Comparison of ENCODE assay signal across 8 mouse cellular contexts in genomic region chr5:108903134-108903923, GRCm38 (mm10). TPM values are rescaled to one million over a fixed set of nuclear protein-coding genes. Genes with fewer than 3 reads are reported as not detected.
A peak's percentile ranks its signal among the peaks of the same experiment; 100 is the strongest.
DNase-seq lines count a peak whose midpoint lies in the region; ATAC-seq lines count a peak whose summit lies in the region.
"Not testable (repeated sequence)": the region's sequence is repeated elsewhere in the genome, so short reads cannot be mapped to it uniquely, and the experiment has no call there.

No protein-coding gene starts in this region.

- ATAC-seq in cerebellum, adult (ENCODE audit: insufficient number of reproducible peaks, low FRiP score, low TSS enrichment) = peak; percentile 97
- ATAC-seq in forebrain, embryonic 11.5 days (replicated peaks; ENCODE audit: low FRiP score) = peak; percentile 98
- ATAC-seq in heart, embryonic 13.5 days (ENCODE audit: extremely low read depth, insufficient number of reproducible peaks, low FRiP score, low TSS enrichment) = peak; percentile 80
- peak; percentile 99 for ATAC-seq in megakaryocyte, adult 5-6 weeks (ENCODE audit: poor library complexity, severe bottlenecking)

- not testable (repeated sequence) for H3K9ac ChIP-seq in forebrain, embryonic 11.5 days (ENCODE audit: low read length)
- H3K9ac ChIP-seq in heart, embryonic 13.5 days = peak overlapping the region; percentile 56; the same call in 1 of the 2 replicates

- not testable (repeated sequence) for H3K4me1 ChIP-seq in forebrain, embryonic 11.5 days (replicated peaks; ENCODE audit: control insufficient read depth, insufficient read depth, low read length); heart, embryonic 13.5 days

- H3K9me3 ChIP-seq in forebrain, embryonic 11.5 days (ENCODE audit: control insufficient read depth, low read length); heart, embryonic 13.5 days: not testable (repeated sequence)

- H3K4me3 ChIP-seq in forebrain, embryonic 11.5 days (ENCODE audit: low read depth, low read length) = not testable (repeated sequence)
- peak overlapping the region; percentile 43 for H3K4me3 ChIP-seq in heart, embryonic 13.5 days

- intact Hi-C loops in left cerebral cortex, postnatal 36 days (cut with DNase I) = not testable (repeated sequence)

- not testable (repeated sequence) for H3K27me3 ChIP-seq in forebrain, embryonic 11.5 days (ENCODE audit: control insufficient read depth, insufficient read depth, low read length); heart, embryonic 13.5 days (replicated peaks)

- DNase-seq in forebrain, embryonic 11.5 days (ENCODE audit: low spot score) = peak; percentile 44
- peak; percentile 52 for DNase-seq in kidney, adult 18-20 months
- DNase-seq in left cerebral cortex, postnatal 36 days (ENCODE audit: low spot score in 2 of 2) = peak; percentile 16 to 30
- DNase-seq in retina, postnatal 1 day = peak; percentile 3
- peak; percentile 3 for DNase-seq in urinary bladder, postnatal 14 days (ENCODE audit: low spot score)

- H3K36me3 ChIP-seq in forebrain, embryonic 11.5 days (ENCODE audit: control insufficient read depth, insufficient read depth, low read length); heart, embryonic 13.5 days: not testable (repeated sequence)

- H3K4me2 ChIP-seq in forebrain, embryonic 11.5 days (ENCODE audit: low read depth, low read length, severe bottlenecking) = peak overlapping the region; percentile 33; the same call in 1 of the 2 replicates
- H3K4me2 ChIP-seq in heart, embryonic 13.5 days = peak overlapping the region; percentile 64

- 8% methylated on average over 19 of the region's 65 CpGs for WGBS in forebrain, embryonic 11.5 days
- WGBS in heart, embryonic 13.5 days = 1% methylated on average over 30 of the region's 65 CpGs

- not testable (repeated sequence) for H3K27ac ChIP-seq in forebrain, embryonic 11.5 days (ENCODE audit: low read depth, low read length); heart, embryonic 13.5 days (replicated peaks)

RNA-seq across cellular contexts. Expression of gene Vmn2r9, which starts 50.9 kb away (rescaled TPM):
- not detected in 2 replicates for polyA plus RNA-seq in forebrain, embryonic 11.5 days (2014; fragmentation: Nextera tagmentation; extraction: Ambion mirVana)
- polyA plus RNA-seq in heart, embryonic 13.5 days (2015; fragmentation: Nextera tagmentation; extraction: Ambion mirVana) = not detected in 2 replicates
- not detected for total RNA-seq in left cerebral cortex, postnatal 36 days (2021)
- not detected in 2 replicates for total RNA-seq in megakaryocyte, adult 5-6 weeks (2015)
- not detected in 2 replicates for total RNA-seq in megakaryocyte, adult 5-6 weeks (2017)
